19 mouse cellular contexts compared by ENCODE assay signal in genomic region chr2:16664516-16664915, GRCm38 (mm10).
DNase-seq lines count a peak whose midpoint lies in the region; ATAC-seq lines count a peak whose summit lies in the region.
"Had no signal": no experiment of that assay in that cellular context is flagged by ENCODE, and none has a peak within 500 bp of the region (broad histone marks: within the 10 kb centered on the region; RNA-seq: fewer than 3 reads in every experiment).

No protein-coding gene starts in this region.

- no peak overlapping the region for H3K4me3 ChIP-seq in hindbrain, embryonic 11.5 days (ENCODE audit: low read depth, low read length)
- no peak overlapping the region for H3K4me3 ChIP-seq in hindbrain, embryonic 14.5 days (replicated peaks; ENCODE audit: low read length)
- no peak overlapping the region for H3K4me3 ChIP-seq in midbrain, embryonic 13.5 days (replicated peaks)
- H3K4me3 ChIP-seq in midbrain, embryonic 14.5 days (replicated peaks; ENCODE audit: low read depth, low read length): no peak overlapping the region
- no peak overlapping the region for H3K4me3 ChIP-seq in forebrain, embryonic 15.5 days
- H3K4me3 ChIP-seq in neural tube, embryonic 15.5 days (replicated peaks): no peak overlapping the region
- H3K4me3 ChIP-seq: limb, embryonic 12.5 days; liver, embryonic 12.5 days; megakaryocyte, embryonic 14.5 days had no signal

- 74% methylated on average over 1 of the region's 1 CpGs for WGBS in hindbrain, embryonic 11.5 days
- WGBS in hindbrain, embryonic 14.5 days: 41% methylated on average over 1 of the region's 1 CpGs
- WGBS in midbrain, embryonic 13.5 days: 27% methylated on average over 1 of the region's 1 CpGs
- WGBS in midbrain, embryonic 14.5 days: 49% methylated on average over 1 of the region's 1 CpGs
- 4% methylated on average over 1 of the region's 1 CpGs for WGBS in forebrain, embryonic 15.5 days
- 12% methylated on average over 1 of the region's 1 CpGs for WGBS in neural tube, embryonic 15.5 days

- no peak overlapping the region for H3K27ac ChIP-seq in hindbrain, embryonic 11.5 days (ENCODE audit: low read depth, low read length)
- no peak overlapping the region for H3K27ac ChIP-seq in hindbrain, embryonic 14.5 days
- no peak overlapping the region for H3K27ac ChIP-seq in midbrain, embryonic 13.5 days
- H3K27ac ChIP-seq in midbrain, embryonic 14.5 days (replicated peaks; ENCODE audit: low read depth, low read length): no peak overlapping the region
- H3K27ac ChIP-seq in forebrain, embryonic 15.5 days (replicated peaks): no peak overlapping the region
- 0 out of 2 replicates have a peak overlapping the region, but pooled peaks have one; percentile 28 for H3K27ac ChIP-seq in neural tube, embryonic 15.5 days (replicated peaks)
- H3K27ac ChIP-seq: limb, embryonic 12.5 days; liver, embryonic 12.5 days had no signal

- ATAC-seq in hindbrain, embryonic 11.5 days (ENCODE audit: low FRiP score): peak; percentile 47; the same call in 1 of the 2 replicates
- ATAC-seq in hindbrain, embryonic 14.5 days (ENCODE audit: low FRiP score): no peak
- ATAC-seq in midbrain, embryonic 13.5 days: peak; percentile 55; the same call in 1 of the 2 replicates
- ATAC-seq in midbrain, embryonic 14.5 days (ENCODE audit: low FRiP score, low TSS enrichment): no peak
- peak; percentile 55; the same call in 1 of the 2 replicates for ATAC-seq in forebrain, embryonic 15.5 days (replicated peaks)
- no peak for ATAC-seq in neural tube, embryonic 15.5 days (ENCODE audit: low FRiP score)
- ATAC-seq: hindbrain, embryonic 16.5 days; intestine, embryonic 16.5 days; liver, embryonic 12.5 days had no signal

- no peaks in the 10 kb centered on the region for H3K9me3 ChIP-seq in hindbrain, embryonic 11.5 days (ENCODE audit: control insufficient read depth, low read length)
- no peaks in the 10 kb centered on the region for H3K9me3 ChIP-seq in hindbrain, embryonic 14.5 days (ENCODE audit: control insufficient read depth, low read length)
- H3K9me3 ChIP-seq in midbrain, embryonic 13.5 days: no peaks in the 10 kb centered on the region
- H3K9me3 ChIP-seq in midbrain, embryonic 14.5 days (ENCODE audit: control insufficient read depth, low read length): no peaks in the 10 kb centered on the region
- no peaks in the 10 kb centered on the region for H3K9me3 ChIP-seq in forebrain, embryonic 15.5 days
- H3K9me3 ChIP-seq in neural tube, embryonic 15.5 days (replicated peaks): no peaks in the 10 kb centered on the region
- H3K9me3 ChIP-seq: limb, embryonic 12.5 days; liver, embryonic 12.5 days; megakaryocyte, embryonic 14.5 days had no signal

- H3K4me1 ChIP-seq in hindbrain, embryonic 11.5 days (replicated peaks; ENCODE audit: control insufficient read depth, insufficient read depth, low read length): no peaks in the 10 kb centered on the region
- H3K4me1 ChIP-seq in hindbrain, embryonic 14.5 days (replicated peaks; ENCODE audit: control insufficient read depth, insufficient read depth, low read length): no peaks in the 10 kb centered on the region
- H3K4me1 ChIP-seq in midbrain, embryonic 13.5 days (replicated peaks): no peaks in the 10 kb centered on the region
- H3K4me1 ChIP-seq in midbrain, embryonic 14.5 days (ENCODE audit: control insufficient read depth, insufficient read depth, low read length): no peaks in the 10 kb centered on the region
- 0 out of 2 replicates have a peak, but pooled peaks cover 3% of the 10 kb centered on the region for H3K4me1 ChIP-seq in forebrain, embryonic 15.5 days
- no peaks in the 10 kb centered on the region for H3K4me1 ChIP-seq in neural tube, embryonic 15.5 days
- H3K4me1 ChIP-seq: liver, embryonic 12.5 days had no signal

- no peak for DNase-seq in hindbrain, embryonic 11.5 days (ENCODE audit: low spot score)
- no peak for DNase-seq in hindbrain, embryonic 14.5 days (ENCODE audit: low spot score)
- no peak for DNase-seq in midbrain, embryonic 14.5 days
- DNase-seq in adrenal gland, postnatal 4 days (ENCODE audit: low spot score in 2 of 2): no peak
- DNase-seq: adrenal gland, adult 2 months; cerebellum, adult 9-10 months; heart, postnatal 36 days; kidney, postnatal 4 days; lung, adult 2 months; right cerebral cortex, adult 18-20 months; thymus, postnatal 14 days had no signal

- no peaks in the 10 kb centered on the region for H3K27me3 ChIP-seq in hindbrain, embryonic 11.5 days (ENCODE audit: control insufficient read depth, insufficient read depth, low read length)
- no peaks in the 10 kb centered on the region for H3K27me3 ChIP-seq in hindbrain, embryonic 14.5 days (ENCODE audit: control insufficient read depth, insufficient read depth, low read length)
- H3K27me3 ChIP-seq in midbrain, embryonic 13.5 days: no peaks in the 10 kb centered on the region
- H3K27me3 ChIP-seq in midbrain, embryonic 14.5 days (ENCODE audit: control insufficient read depth, insufficient read depth, low read length): no peaks in the 10 kb centered on the region
- no peaks in the 10 kb centered on the region for H3K27me3 ChIP-seq in forebrain, embryonic 15.5 days
- H3K27me3 ChIP-seq in neural tube, embryonic 15.5 days (replicated peaks): no peaks in the 10 kb centered on the region
- H3K27me3 ChIP-seq: limb, embryonic 12.5 days; liver, embryonic 12.5 days; megakaryocyte, embryonic 14.5 days had no signal

- H3K36me3 ChIP-seq in hindbrain, embryonic 11.5 days (ENCODE audit: control insufficient read depth, insufficient read depth, low read length): no peaks in the 10 kb centered on the region
- no peaks in the 10 kb centered on the region for H3K36me3 ChIP-seq in hindbrain, embryonic 14.5 days (replicated peaks; ENCODE audit: control insufficient read depth, insufficient read depth)
- no peaks in the 10 kb centered on the region for H3K36me3 ChIP-seq in midbrain, embryonic 13.5 days
- no peaks in the 10 kb centered on the region for H3K36me3 ChIP-seq in midbrain, embryonic 14.5 days (ENCODE audit: control insufficient read depth, insufficient read depth, low read length)
- H3K36me3 ChIP-seq in forebrain, embryonic 15.5 days: no peaks in the 10 kb centered on the region
- no peaks in the 10 kb centered on the region for H3K36me3 ChIP-seq in neural tube, embryonic 15.5 days
- H3K36me3 ChIP-seq: limb, embryonic 12.5 days; liver, embryonic 12.5 days had no signal

- H3K4me2 ChIP-seq in hindbrain, embryonic 11.5 days (replicated peaks; ENCODE audit: low read depth, low read length): no peak overlapping the region
- no peak overlapping the region for H3K4me2 ChIP-seq in hindbrain, embryonic 14.5 days (replicated peaks)
- no peak overlapping the region for H3K4me2 ChIP-seq in midbrain, embryonic 13.5 days (replicated peaks)
- no peak overlapping the region for H3K4me2 ChIP-seq in midbrain, embryonic 14.5 days (ENCODE audit: low read length)
- no peak overlapping the region for H3K4me2 ChIP-seq in forebrain, embryonic 15.5 days (replicated peaks)
- H3K4me2 ChIP-seq in neural tube, embryonic 15.5 days: no peak overlapping the region
- H3K4me2 ChIP-seq: limb, embryonic 12.5 days; liver, embryonic 12.5 days had no signal

- no peak overlapping the region for H3K9ac ChIP-seq in hindbrain, embryonic 11.5 days (ENCODE audit: low read depth, low read length)
- H3K9ac ChIP-seq in hindbrain, embryonic 14.5 days: no peak overlapping the region
- H3K9ac ChIP-seq in midbrain, embryonic 13.5 days (replicated peaks): no peak overlapping the region
- H3K9ac ChIP-seq in midbrain, embryonic 14.5 days (replicated peaks; ENCODE audit: low read length): no peak overlapping the region
- H3K9ac ChIP-seq in forebrain, embryonic 15.5 days (replicated peaks): no peak overlapping the region
- H3K9ac ChIP-seq in neural tube, embryonic 15.5 days (replicated peaks): no peak overlapping the region
- H3K9ac ChIP-seq: limb, embryonic 12.5 days; liver, embryonic 12.5 days had no signal

Comparison
In these comparisons a context has a peak if more than half of its experiments do, and no peak if none do; other contexts are left out.
1. ATAC-seq: peak in hindbrain, embryonic 11.5 days (single experiment), midbrain, embryonic 13.5 days (single experiment) and forebrain, embryonic 15.5 days (single experiment); none in hindbrain, embryonic 14.5 days (single experiment), midbrain, embryonic 14.5 days (single experiment) and neural tube, embryonic 15.5 days (single experiment).